In genomic region chr11:107472304-107472703, GRCm38 (mm10) we compare ENCODE assay signal across 18 mouse cellular contexts.
"Had no signal": no experiment of that assay in that cellular context is flagged by ENCODE, and none has a peak within 500 bp of the region (broad histone marks: within the 10 kb centered on the region; RNA-seq: fewer than 3 reads in every experiment).

No protein-coding gene starts in this region.

- H3K27me3 ChIP-seq: lung, embryonic 15.5 days; midbrain, embryonic 12.5 days; neural tube, embryonic 13.5 days; stomach, embryonic 15.5 days had no signal

- H3K36me3 ChIP-seq: lung, embryonic 15.5 days; midbrain, embryonic 12.5 days; neural tube, embryonic 13.5 days; stomach, embryonic 15.5 days had no signal

- DNase-seq: kidney, adult 18-20 months; kidney, adult 9 months; kidney, postnatal 14 days; liver, postnatal 0 days; lung, postnatal 14 days; lung, postnatal 4 days; retina, postnatal 1 day; right cerebral cortex, postnatal 25 days; spleen, adult 18-20 months; thymus, postnatal 25 days had no signal

- H3K9ac ChIP-seq: liver, embryonic 14.5 days; liver, postnatal 0 days; lung, embryonic 15.5 days; midbrain, embryonic 12.5 days; neural tube, embryonic 13.5 days; stomach, embryonic 15.5 days had no signal

- H3K27ac ChIP-seq: liver, embryonic 14.5 days; lung, embryonic 15.5 days; midbrain, embryonic 12.5 days; neural tube, embryonic 13.5 days; stomach, embryonic 15.5 days had no signal

- ATAC-seq: intestine, embryonic 16.5 days; liver, postnatal 0 days; midbrain, embryonic 16.5 days had no signal

- H3K9me3 ChIP-seq: lung, embryonic 15.5 days; midbrain, embryonic 12.5 days; neural tube, embryonic 13.5 days; stomach, embryonic 15.5 days had no signal

- H3K4me3 ChIP-seq: lung, embryonic 15.5 days; midbrain, embryonic 12.5 days; myocyte; neural tube, embryonic 13.5 days; stomach, embryonic 15.5 days had no signal

- H3K4me2 ChIP-seq: lung, embryonic 15.5 days; midbrain, embryonic 12.5 days; neural tube, embryonic 13.5 days; stomach, embryonic 15.5 days had no signal
